Mouse (Mus musculus) embryonic fibroblast, embryonic 13.5 days (primary cell): ENCODE measurements around the gene Gon7.

Experiments
- CTCF ChIP-seq: IDR thresholded peaks from 2 replicates; pipeline ENCODE4 v1.5.1; 2011; ENCODE audit warnings: mild to moderate bottlenecking, control low read depth, low read length, moderate library complexity, borderline replicate concordance; ENCODE audit not compliant: insufficient read depth
- POLR2A ChIP-seq: IDR thresholded peaks from 2 replicates; pipeline ENCODE4 v1.6.1; 2011; ENCODE audit warnings: low read depth, mild to moderate bottlenecking, control low read depth, low read length, moderate library complexity

DNA sequence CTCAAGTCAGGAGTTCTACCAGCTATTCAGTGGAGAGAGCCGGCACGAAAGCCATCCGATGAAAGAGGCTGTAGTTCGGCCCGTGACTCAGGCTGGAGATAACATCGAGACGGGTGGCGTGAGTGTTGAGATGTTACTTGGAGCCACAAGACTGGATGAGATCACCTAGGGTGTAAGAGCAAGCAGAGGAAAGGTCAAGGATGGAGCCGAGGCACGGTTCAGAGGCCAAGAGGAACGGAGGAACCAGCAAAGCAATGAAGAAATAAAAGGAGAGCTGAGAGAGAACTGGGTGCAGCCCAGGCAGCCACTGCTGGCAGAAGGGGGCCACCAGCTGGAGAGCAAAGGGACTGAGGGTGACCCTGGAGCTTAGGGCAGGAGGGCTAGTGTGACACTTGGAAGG is 49.4 kb downstream of the Gon7 start:
- TF ChIP-seq CTCF (no peak), POLR2A (no peak)
